Mouse (Mus musculus) MEL (cell line): ENCODE measurements around the gene Vax1.

ENCODE experiments used
- CTCF ChIP-seq, 3 experiments: IDR thresholded peaks in 2 of 3; conservative IDR thresholded peaks in 1 of 3; 2 replicates each; pipeline ENCODE4 v1.5.1; 2011 to 2012; ENCODE audit warnings: low read length in 3 of 3, low read depth in 2 of 3, mild to moderate bottlenecking in 2 of 3, improper control_type of control experiment in 1 of 3, inconsistent platforms in 1 of 3, mixed read lengths in 1 of 3, moderate library complexity in 1 of 3; ENCODE audit not compliant: control insufficient read depth in 1 of 3, insufficient read depth in 1 of 3, poor library complexity in 1 of 3, severe bottlenecking in 1 of 3
- MYB ChIP-seq: IDR thresholded peaks from 2 replicates; pipeline ENCODE4 v1.6.1; 2011; ENCODE audit warnings: mild to moderate bottlenecking, low read depth, low read length, improper control_type of control experiment
- POLR2A ChIP-seq, 2 experiments: IDR thresholded peaks; 2 replicates each; pipeline ENCODE4 v1.6.1; 2011 to 2012; ENCODE audit warnings: low read length in 2 of 2, mild to moderate bottlenecking in 2 of 2, control low read depth in 1 of 2, improper control_type of control experiment in 1 of 2, low read depth in 1 of 2, moderate library complexity in 1 of 2; ENCODE audit not compliant: control insufficient read depth in 1 of 2, insufficient read depth in 1 of 2, poor library complexity in 1 of 2

- TF ChIP-seq CTCF (IDR thresholded peaks at IDR 0.05 in 2 of 3, conservative IDR thresholded peaks at IDR 0.05 in 1 of 3; ENCODE audit: control insufficient read depth in 1 of 3, insufficient read depth in 1 of 3, low read depth in 2 of 3, low read length in 3 of 3, poor library complexity in 1 of 3, severe bottlenecking in 1 of 3), result no peak
- no peak for TF ChIP-seq MYB
- TF ChIP-seq POLR2A (IDR thresholded peaks at IDR 0.05; ENCODE audit: control insufficient read depth in 1 of 2, insufficient read depth in 1 of 2, low read depth in 1 of 2, low read length in 2 of 2, poor library complexity in 1 of 2), result no peak
Observed at GRCm38 (mm10) chr19:59188981-59189380, 19.1 kb upstream of the Vax1 start.
